Mouse (Mus musculus): ENCODE data around the gene Thegl. TPM values are rescaled to one million over a fixed set of nuclear protein-coding genes. Genes with fewer than 3 reads are reported as not detected.

Thegl gene
- polyA plus RNA-seq, 1 experiment: not detected

DNA sequence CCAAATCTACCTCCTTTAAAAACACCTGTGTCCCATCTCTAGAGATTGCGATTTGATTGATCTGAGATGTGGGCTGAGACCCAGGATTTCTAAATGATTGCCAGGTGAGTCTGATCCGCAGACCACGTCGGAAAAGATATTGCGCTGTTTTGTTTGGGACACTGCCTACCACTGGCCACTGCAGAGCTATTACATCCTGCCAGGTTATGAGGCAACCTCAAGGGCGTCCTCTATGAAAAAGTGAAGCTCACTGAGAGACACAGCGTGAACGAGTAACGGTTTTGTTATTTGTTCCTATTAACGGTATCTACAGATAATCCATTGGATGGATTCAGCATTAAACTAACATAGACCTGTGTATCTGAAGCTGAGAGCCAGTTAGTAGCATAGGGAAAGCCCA lies 22.6 kb downstream of the Thegl start:
- peaks cover 4% of the 10 kb centered on the region; the same call in 1 of the 2 replicates for H3K9me3 ChIP-seq (ENCODE audit: control insufficient read depth, low read length)
- H3K27me3 ChIP-seq (ENCODE audit: control insufficient read depth): no peaks in the 10 kb centered on the region
- H3K36me3 ChIP-seq (ENCODE audit: control insufficient read depth): no peaks in the 10 kb centered on the region
- H3K4me1 ChIP-seq (ENCODE audit: control insufficient read depth): peaks cover 17% of the 10 kb centered on the region
- TF ChIP-seq TAL1 (IDR thresholded peaks at IDR 0.05; ENCODE audit: low read length) (no peak), GATA1 (IDR thresholded peaks at IDR 0.05; ENCODE audit: low read length) (no peak)
- H3K4me3 ChIP-seq (replicated peaks): no peak overlapping the region

DNA sequence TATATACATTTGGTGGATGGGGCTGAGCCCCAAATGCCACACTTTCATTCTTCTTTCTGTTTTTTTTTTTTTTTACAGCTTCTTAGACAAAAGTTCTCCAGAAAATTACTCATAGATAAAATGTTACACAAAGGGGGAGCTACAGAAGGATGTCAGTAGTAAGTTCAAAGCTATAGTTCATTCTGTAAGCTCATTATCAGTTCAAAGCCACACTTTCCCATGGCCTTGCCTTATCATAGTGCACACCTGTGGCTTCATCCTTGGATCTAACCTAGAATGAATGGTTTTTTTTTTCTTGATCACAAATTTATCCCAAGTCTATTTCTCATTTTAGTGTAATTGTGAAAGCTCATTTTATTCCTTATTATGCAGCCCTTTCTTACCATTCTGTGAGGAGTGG lies 23.6 kb downstream of the Thegl start:
- H3K27me3 ChIP-seq (ENCODE audit: control insufficient read depth): no peaks in the 10 kb centered on the region
- H3K36me3 ChIP-seq (ENCODE audit: control insufficient read depth): no peaks in the 10 kb centered on the region
- peaks cover 17% of the 10 kb centered on the region for H3K4me1 ChIP-seq (ENCODE audit: control insufficient read depth)
- no peak overlapping the region for H3K4me3 ChIP-seq (replicated peaks)
- H3K9me3 ChIP-seq (ENCODE audit: control insufficient read depth, low read length): peaks cover 4% of the 10 kb centered on the region; the same call in 1 of the 2 replicates
- TF ChIP-seq GATA1 (IDR thresholded peaks at IDR 0.05; ENCODE audit: low read length) (no peak), TAL1 (IDR thresholded peaks at IDR 0.05; ENCODE audit: low read length) (no peak)

DNA sequence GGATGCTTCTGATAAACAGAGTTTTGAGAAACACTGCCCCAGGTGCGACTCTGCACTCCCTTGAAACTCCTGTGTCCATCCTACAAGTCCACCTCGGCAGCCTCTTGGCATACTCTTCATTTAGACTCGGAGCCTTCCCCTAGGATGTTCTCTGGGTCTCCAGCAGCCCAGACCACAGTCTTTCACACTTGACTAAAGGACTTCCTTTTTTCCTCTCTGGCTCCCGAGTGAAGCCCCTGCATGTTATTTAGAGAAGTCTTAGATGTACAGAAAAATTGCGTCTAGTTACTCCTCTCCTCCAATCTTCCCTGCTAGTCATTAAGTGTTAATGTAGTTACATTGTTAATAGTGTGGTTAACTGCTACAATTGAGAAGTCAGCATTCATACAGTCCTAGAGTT lies 28.5 kb downstream of the Thegl start:
- no peaks in the 10 kb centered on the region; the same call in 1 of the 2 replicates for H3K27me3 ChIP-seq (ENCODE audit: control insufficient read depth)
- TF ChIP-seq TAL1 (IDR thresholded peaks at IDR 0.05; ENCODE audit: low read length) (no peak), GATA1 (IDR thresholded peaks at IDR 0.05; ENCODE audit: low read length) (no peak)
- peaks cover 7% of the 10 kb centered on the region for H3K4me1 ChIP-seq (ENCODE audit: control insufficient read depth)
- no peaks in the 10 kb centered on the region for H3K9me3 ChIP-seq (ENCODE audit: control insufficient read depth, low read length)
- H3K36me3 ChIP-seq (ENCODE audit: control insufficient read depth): no peaks in the 10 kb centered on the region
- no peak overlapping the region for H3K4me3 ChIP-seq (replicated peaks)

DNA sequence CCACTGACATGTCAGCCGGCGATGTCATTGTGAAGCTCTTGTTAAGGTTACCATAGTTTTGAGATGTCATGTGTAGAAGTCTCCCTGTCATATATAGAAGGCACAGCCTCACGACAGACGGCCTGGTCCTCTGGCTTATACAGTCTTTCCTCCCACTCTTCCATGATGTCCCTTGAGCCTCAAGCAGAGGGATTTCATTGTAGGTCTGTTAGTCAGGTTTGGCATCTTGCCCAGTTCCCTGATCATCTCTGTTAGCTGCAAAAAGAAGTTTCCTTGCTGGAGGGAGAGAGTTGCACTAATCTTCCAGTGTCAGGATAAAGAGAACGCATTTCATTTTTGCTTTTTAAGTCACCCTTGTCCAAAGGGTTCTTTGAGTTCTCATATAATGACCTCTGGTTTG lies 36.8 kb downstream of the Thegl start:
- TF ChIP-seq TAL1 (IDR thresholded peaks at IDR 0.05; ENCODE audit: low read length) (no peak), GATA1 (IDR thresholded peaks at IDR 0.05; ENCODE audit: low read length) (no peak)
- H3K27me3 ChIP-seq (ENCODE audit: control insufficient read depth): no peaks in the 10 kb centered on the region; the same call in 1 of the 2 replicates
- H3K36me3 ChIP-seq (ENCODE audit: control insufficient read depth): no peaks in the 10 kb centered on the region
- no peaks in the 10 kb centered on the region for H3K4me1 ChIP-seq (ENCODE audit: control insufficient read depth)
- no peak overlapping the region for H3K4me3 ChIP-seq (replicated peaks)
- H3K9me3 ChIP-seq (ENCODE audit: control insufficient read depth, low read length): no peaks in the 10 kb centered on the region

DNA sequence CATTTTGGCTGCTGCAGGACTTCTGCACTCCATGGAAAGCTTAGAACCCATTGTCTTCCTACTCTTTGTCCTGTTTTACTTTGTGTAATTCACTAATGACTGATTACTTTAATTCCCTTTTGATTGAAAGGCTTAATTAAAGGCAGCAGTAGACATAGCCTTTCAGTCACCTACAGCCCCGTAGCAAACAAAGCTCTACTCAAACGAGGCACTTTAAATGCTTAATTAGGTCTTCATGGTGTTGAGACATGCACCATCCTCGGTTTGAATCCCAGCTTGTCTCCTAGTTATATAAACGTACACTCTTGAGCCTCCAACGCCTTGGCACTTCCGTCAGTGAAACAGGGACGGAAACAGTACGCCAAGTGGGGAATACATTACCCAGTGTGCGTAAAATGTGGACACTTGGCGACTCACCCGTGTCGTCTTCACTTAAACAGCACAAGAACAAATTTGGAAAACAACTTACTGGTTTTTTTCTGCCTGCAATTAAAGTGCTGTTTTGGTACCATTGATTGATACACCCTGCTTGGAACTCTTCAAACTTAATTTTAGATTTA lies 41.1 kb downstream of the Thegl start:
- TF ChIP-seq GATA1 (IDR thresholded peaks at IDR 0.05; ENCODE audit: low read length): no peak
- no peak for TF ChIP-seq TAL1 (IDR thresholded peaks at IDR 0.05; ENCODE audit: low read length)
- Histone ChIP-seq H3K4me1 (ENCODE audit: control insufficient read depth) (peaks cover 2% of the 10 kb centered on the region), H3K9me3 (ENCODE audit: control insufficient read depth, low read length) (no peaks in the 10 kb centered on the region), H3K4me3 (replicated peaks) (no peak overlapping the region), H3K27me3 (ENCODE audit: control insufficient read depth) (no peaks in the 10 kb centered on the region; the same call in 1 of the 2 replicates), H3K36me3 (ENCODE audit: control insufficient read depth) (no peaks in the 10 kb centered on the region)

DNA sequence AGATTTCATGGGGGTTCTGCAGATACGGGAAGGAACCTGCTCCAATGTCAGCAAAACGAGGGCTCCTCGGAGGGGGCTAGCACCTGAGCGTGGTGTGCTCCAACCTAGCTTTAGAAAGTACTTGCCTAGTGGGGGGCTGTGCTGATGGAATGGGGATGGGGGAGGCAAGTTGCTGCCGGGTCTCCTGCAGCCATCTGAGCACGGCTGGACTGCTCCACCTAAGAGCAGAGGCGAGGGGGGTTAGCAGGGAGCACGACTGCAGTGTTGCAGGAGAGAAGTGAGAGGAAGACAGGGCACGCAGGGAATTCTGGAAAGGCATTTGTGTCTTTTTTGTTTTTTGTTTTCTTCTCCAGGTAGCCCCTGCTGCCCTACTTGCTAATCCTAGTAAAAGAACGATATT lies 44.5 kb downstream of the Thegl start:
- TF ChIP-seq TAL1 (IDR thresholded peaks at IDR 0.05; ENCODE audit: low read length) (no peak), GATA1 (IDR thresholded peaks at IDR 0.05; ENCODE audit: low read length) (no peak)
- Histone ChIP-seq H3K27me3 (ENCODE audit: control insufficient read depth) (no peaks in the 10 kb centered on the region; the same call in 1 of the 2 replicates), H3K4me1 (ENCODE audit: control insufficient read depth) (peaks cover 2% of the 10 kb centered on the region), H3K36me3 (ENCODE audit: control insufficient read depth) (no peaks in the 10 kb centered on the region), H3K4me3 (replicated peaks) (no peak overlapping the region), H3K9me3 (ENCODE audit: control insufficient read depth, low read length) (no peaks in the 10 kb centered on the region)

DNA sequence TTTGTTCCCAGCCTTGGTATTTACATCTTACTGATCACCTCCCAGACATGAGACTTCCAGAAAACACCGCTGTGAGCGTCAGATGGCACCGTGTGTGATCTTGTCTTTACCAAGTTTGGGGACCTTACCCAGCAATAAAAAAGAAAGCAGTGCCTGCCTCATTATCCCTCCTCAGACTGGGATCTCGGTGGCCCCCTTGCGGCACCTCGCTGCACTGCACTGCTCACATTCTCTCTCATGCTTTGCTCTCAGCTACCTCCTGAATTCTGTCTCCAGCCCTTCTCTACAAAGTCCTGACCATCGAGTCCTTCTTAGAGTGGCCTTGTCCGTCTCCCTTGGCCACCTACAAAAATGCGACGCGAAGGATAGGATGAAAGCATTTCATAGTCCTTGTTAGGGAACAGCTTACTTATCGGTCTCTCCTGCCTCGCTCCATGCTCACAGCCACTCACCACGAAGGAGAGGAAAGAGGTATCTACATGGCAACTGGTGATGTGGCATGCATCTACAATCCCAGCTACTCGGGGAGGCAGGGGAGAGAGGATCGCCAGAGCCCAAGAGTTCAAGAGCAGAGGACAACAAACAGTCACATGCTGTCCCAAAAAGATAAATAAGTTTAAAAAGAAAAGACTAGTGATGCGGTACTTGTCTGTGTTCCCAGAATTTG lies 45.7 kb downstream of the Thegl start:
- no peak for TF ChIP-seq TAL1 (IDR thresholded peaks at IDR 0.05; ENCODE audit: low read length)
- no peak for TF ChIP-seq GATA1 (IDR thresholded peaks at IDR 0.05; ENCODE audit: low read length)
- Histone ChIP-seq H3K4me1 (ENCODE audit: control insufficient read depth) (peaks cover 2% of the 10 kb centered on the region), H3K27me3 (ENCODE audit: control insufficient read depth) (no peaks in the 10 kb centered on the region; the same call in 1 of the 2 replicates), H3K9me3 (ENCODE audit: control insufficient read depth, low read length) (no peaks in the 10 kb centered on the region), H3K4me3 (replicated peaks) (no peak overlapping the region), H3K36me3 (ENCODE audit: control insufficient read depth) (no peaks in the 10 kb centered on the region)

DNA sequence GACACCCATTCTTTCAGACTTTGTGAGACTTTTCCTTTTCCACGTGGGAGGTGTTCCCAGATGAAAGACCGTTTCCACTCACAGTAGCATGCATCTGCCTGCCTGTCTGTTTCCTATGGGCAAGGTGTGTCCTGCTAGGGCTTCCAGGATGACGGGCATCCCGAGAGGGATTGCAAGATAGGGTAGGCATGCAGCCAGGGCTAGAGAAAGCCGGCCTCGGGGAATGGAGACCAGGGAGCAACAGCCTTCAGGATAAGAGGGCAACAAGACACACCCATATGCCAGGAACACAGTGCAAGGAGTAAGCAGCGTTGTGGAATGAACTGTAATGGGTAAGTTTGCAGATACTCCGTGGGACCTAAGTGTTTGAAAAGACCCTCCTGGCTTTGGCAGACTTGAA lies 51.5 kb downstream of the Thegl start:
- TF ChIP-seq GATA1 (IDR thresholded peaks at IDR 0.05; ENCODE audit: low read length) (no peak), TAL1 (IDR thresholded peaks at IDR 0.05; ENCODE audit: low read length) (no peak)
- Histone ChIP-seq H3K9me3 (ENCODE audit: control insufficient read depth, low read length) (no peaks in the 10 kb centered on the region), H3K27me3 (ENCODE audit: control insufficient read depth) (no peaks in the 10 kb centered on the region), H3K36me3 (ENCODE audit: control insufficient read depth) (no peaks in the 10 kb centered on the region), H3K4me1 (ENCODE audit: control insufficient read depth) (no peaks in the 10 kb centered on the region), H3K4me3 (replicated peaks) (no peak overlapping the region)

DNA sequence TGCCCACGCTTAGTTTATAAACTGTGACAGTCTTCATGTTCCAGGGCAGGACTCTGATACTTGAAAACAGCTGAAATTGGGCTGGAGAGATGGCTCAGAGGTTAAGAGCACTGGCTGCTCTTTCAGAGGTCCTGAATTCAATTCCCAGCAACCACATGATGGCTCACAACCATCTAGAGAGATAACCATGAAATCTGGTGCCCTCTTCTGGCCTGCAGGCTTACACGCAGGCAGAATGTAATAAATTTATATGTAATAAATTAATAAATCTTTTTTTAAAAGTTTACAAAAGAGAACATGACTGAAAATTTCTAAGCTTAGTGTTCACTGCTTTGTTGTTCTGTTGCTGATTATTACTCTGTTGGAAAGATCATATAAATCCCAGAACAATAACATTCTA lies 55.2 kb downstream of the Thegl start:
- Histone ChIP-seq H3K4me1 (ENCODE audit: control insufficient read depth) (no peaks in the 10 kb centered on the region), H3K36me3 (ENCODE audit: control insufficient read depth) (no peaks in the 10 kb centered on the region), H3K4me3 (replicated peaks) (no peak overlapping the region), H3K9me3 (ENCODE audit: control insufficient read depth, low read length) (no peaks in the 10 kb centered on the region), H3K27me3 (ENCODE audit: control insufficient read depth) (no peaks in the 10 kb centered on the region)
- TF ChIP-seq TAL1 (IDR thresholded peaks at IDR 0.05; ENCODE audit: low read length) (no peak), GATA1 (IDR thresholded peaks at IDR 0.05; ENCODE audit: low read length) (no peak)

All from erythroblast, embryonic 14.5 days (primary cell).